Mouse (Mus musculus) v-Abl transformed pro-B cells (cell line): ENCODE measurements around the gene Adgrb2.

ENCODE experiments used
- in situ Hi-C, 2 experiments: fragments of 400-800 bp; cut with MboI; formaldehyde crosslinking; loops; one replicate each; pipeline ENCODE4 v1.15.1; 2025; ENCODE audit not compliant: unreplicated experiment in 2 of 2

The Adgrb2 gene

DNA sequence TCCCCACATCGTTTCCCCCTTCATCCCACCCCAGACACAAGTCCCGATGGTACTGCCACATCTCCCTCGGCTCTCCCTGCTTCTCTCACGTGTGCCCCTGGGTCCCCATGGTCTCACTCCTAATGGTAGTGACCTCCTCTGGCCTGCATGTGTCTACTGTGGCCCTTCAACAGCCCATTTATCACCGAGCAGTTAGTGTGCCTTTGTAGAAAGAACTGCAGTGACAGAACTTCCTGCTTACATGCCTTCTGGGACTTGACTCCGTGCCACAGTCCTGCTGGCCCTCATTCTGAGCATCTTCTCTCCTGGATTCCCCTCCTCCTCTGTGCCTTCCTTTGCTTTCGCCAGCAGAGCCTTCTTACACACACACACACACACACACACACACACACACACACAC is 78.5 kb downstream of the Adgrb2 start:
- in situ Hi-C loops = no loop called here

DNA sequence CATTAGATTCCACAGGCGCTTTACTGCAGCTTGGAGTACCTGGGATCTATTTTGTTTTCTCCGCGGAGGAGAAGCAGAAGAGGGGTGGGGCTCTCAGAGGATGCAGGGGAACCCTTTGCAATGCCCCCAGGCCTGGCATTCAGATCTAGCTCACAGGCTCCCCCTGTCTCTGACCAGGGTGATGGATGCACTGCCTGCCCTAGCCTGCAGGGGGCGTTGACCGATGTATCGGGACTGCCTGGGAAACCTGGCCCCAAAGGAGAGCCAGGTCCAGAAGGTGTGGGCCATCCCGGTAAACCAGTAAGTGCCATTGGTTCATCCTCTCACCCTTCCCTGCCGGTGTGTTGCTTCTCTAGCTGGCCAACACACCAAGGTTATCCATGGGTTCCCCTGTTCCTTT is 82.1 kb downstream of the Adgrb2 start:
- in situ Hi-C loops = no loop called here

DNA sequence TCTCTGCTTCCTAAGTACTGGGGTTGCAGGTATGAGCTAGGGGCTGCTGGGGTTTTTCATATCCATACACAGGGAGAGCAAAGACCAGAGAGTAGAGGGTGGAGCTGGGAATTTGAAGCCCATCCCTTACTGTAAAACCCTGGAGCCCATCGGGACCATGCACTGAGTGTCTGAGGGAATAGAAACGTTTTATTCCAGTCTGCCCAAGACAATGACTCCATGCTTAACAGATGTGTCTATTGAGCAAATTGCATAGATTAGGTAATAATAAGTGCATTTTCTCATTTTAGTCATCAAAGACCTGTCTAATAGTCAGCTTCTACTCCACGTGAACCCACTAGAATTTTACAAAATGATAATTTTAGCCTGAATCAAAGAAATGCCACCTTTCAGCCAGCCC is 85.9 kb downstream of the Adgrb2 start:
- in situ Hi-C loops = no loop called here

DNA sequence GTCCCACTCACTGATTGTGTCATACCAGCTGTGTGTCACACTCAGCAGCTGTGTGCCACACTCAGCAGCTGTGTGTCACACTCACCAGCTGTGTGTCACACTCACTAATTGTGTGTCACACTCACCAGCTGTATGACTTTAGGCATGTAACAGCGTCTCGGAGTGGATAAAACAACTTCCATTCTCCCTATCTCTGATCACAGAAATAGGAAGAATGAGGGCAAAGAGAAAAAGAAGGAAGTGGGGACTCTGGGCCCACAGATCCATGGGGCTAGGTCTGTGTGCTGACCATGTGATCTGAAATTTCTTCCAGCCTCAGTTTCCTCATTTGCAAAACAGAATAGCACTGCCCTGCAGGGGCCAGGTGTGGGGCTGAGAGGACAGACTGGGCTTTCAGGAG is 87.1 kb downstream of the Adgrb2 start:
- in situ Hi-C loops = no loop called here
